Mouse (Mus musculus) heart, embryonic 11.5 days (tissue): ENCODE measurements at regions not wholly inside any gene's neighbourhood (a gene's known extent, or its start where the extent isn't known, plus 50 kb on each side); places are given as distances from the start of the nearest gene placed in this dataset.

Experiments
- ATAC-seq: fragments of 200-750 bp; cut with Nextera tagmentation; replicated peaks from 2 replicates; pipeline ENCODE4 v1.8.0; 2017; ENCODE audit warnings: moderate library complexity; ENCODE audit not compliant: insufficient number of reproducible peaks, low FRiP score, low TSS enrichment
- H3K27ac ChIP-seq: fragments of 300-500 bp; sonication (generic); 2 replicates; pipeline ENCODE4 v1.5.1; 2014; ENCODE audit warnings: mild to moderate bottlenecking, low read depth, low read length
- H3K27me3 ChIP-seq: fragments of 300-500 bp; sonication (generic); 2 replicates; pipeline ENCODE4 v1.6.1; 2014; ENCODE audit warnings: mild to moderate bottlenecking, low read length, mixed read lengths; ENCODE audit not compliant: control insufficient read depth, insufficient read depth
- H3K36me3 ChIP-seq: fragments of 300-500 bp; sonication (generic); 2 replicates; pipeline ENCODE4 v1.6.1; 2014; ENCODE audit warnings: mild to moderate bottlenecking, low read length, moderate library complexity, mixed read lengths; ENCODE audit not compliant: control insufficient read depth, insufficient read depth
- H3K4me1 ChIP-seq: fragments of 300-500 bp; sonication (generic); 2 replicates; pipeline ENCODE4 v1.6.1; 2014; ENCODE audit warnings: low read length; ENCODE audit not compliant: control insufficient read depth, insufficient read depth
- H3K4me2 ChIP-seq: fragments of 300-500 bp; sonication (generic); 2 replicates; pipeline ENCODE4 v1.6.1; 2014; ENCODE audit warnings: mild to moderate bottlenecking, moderate library complexity
- H3K4me3 ChIP-seq: fragments of 300-500 bp; sonication (generic); 2 replicates; pipeline ENCODE4 v1.5.1; 2014; ENCODE audit warnings: low read depth, low read length
- H3K9ac ChIP-seq: fragments of 300-500 bp; sonication (generic); 2 replicates; pipeline ENCODE4 v1.6.1; 2014; ENCODE audit warnings: mild to moderate bottlenecking, low read depth, low read length, moderate library complexity
- H3K9me3 ChIP-seq: fragments of 300-500 bp; sonication (generic); replicated peaks from 2 replicates; pipeline ENCODE4 v1.6.1; 2016; ENCODE audit warnings: low read length; ENCODE audit not compliant: control insufficient read depth
- WGBS: fragments of 180-500 bp; shearing (Covaris S2); extraction: QIAGEN DNeasy Blood & Tissue Kit; methylation state at CpG from one replicate; pipeline ENCODE4 v1.1.7; 2014; ENCODE audit not compliant: insufficient replicate concordance; 5-methylcytosine and 5-hydroxymethylcytosine counted together

DNA sequence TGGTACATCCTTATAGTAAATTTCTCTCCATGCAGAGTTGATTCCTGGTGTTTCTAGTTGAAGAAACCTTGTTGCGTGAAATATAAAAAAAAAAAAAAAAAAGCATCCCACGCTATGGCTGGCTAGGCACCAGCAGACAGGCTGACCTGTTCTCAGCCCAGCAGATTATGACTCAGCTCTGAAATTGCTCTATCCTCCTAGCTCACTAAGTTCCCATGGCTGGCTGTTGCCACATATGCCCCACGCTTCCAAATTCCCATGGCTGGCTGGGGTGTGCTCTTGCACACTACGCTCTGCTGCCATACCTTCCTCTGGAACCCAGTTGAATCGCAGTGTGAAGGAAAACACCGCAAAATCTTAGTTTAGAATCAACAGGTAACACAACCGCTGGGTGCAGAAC, 270.1 kb downstream of the Mid1ip1 start:
- Histone ChIP-seq H3K27ac (no peak overlapping the region), H3K4me3 (no peak overlapping the region), H3K9me3 (no peaks in the 10 kb centered on the region), H3K27me3 (no peaks in the 10 kb centered on the region), H3K9ac (no peak overlapping the region), H3K4me2 (no peak overlapping the region), H3K36me3 (no peaks in the 10 kb centered on the region), H3K4me1 (no peaks in the 10 kb centered on the region)
- 80% methylated on average over 7 of the region's 7 CpGs for WGBS
- no peak for ATAC-seq

GRCm38 (mm10) chrX:10991871-10992210, 277.0 kb downstream of the Mid1ip1 start:
- H3K4me2 ChIP-seq = peak overlapping the region; percentile 64
- H3K9me3 ChIP-seq = no peaks in the 10 kb centered on the region
- ATAC-seq = no peak
- H3K27me3 ChIP-seq = no peaks in the 10 kb centered on the region
- no peaks in the 10 kb centered on the region for H3K4me1 ChIP-seq
- 35% methylated on average over 6 of the region's 6 CpGs for WGBS
- no peaks in the 10 kb centered on the region for H3K36me3 ChIP-seq
- H3K9ac ChIP-seq = no peak overlapping the region
- H3K27ac ChIP-seq = no peak overlapping the region
- H3K4me3 ChIP-seq = peak overlapping the region; percentile 25; the same call in 1 of the 2 replicates

- Histone ChIP-seq H3K4me1 (no peaks in the 10 kb centered on the region), H3K36me3 (no peaks in the 10 kb centered on the region), H3K27me3 (no peaks in the 10 kb centered on the region), H3K4me3 (peak overlapping the region; percentile 25), H3K4me2 (peak overlapping the region; percentile 64), H3K9ac (peak overlapping the region; percentile 66), H3K9me3 (no peaks in the 10 kb centered on the region), H3K27ac (peak overlapping the region; percentile 22; the same call in 1 of the 2 replicates)
- 20% methylated on average over 19 of the region's 19 CpGs for WGBS
- no peak for ATAC-seq
These were observed 277.6 kb downstream of the Mid1ip1 start for GRCm38 (mm10) chrX:10992211-10993004.

DNA sequence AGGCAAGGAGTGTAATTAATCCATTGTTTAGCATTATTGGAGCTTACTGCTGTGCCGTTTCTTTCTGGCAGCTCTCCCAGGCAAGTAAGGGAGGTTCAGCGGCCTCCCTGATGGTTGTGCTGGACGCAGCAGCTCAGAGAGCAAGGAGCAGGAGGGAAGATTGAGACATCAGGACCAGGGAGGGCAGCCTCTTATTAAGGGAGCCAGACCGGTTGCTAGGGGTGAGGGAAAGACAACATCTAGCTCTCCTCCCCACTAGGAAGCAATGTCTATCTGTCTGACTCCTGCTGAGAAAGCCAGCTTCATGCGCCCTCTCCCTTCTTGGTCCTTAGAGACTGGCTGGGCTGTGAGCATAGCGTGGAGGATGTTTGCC, 278.2 kb downstream of the Mid1ip1 start:
- Histone ChIP-seq H3K4me3 (peak overlapping the region; percentile 25), H3K9me3 (no peaks in the 10 kb centered on the region), H3K27me3 (no peaks in the 10 kb centered on the region), H3K4me2 (peak overlapping the region; percentile 64), H3K4me1 (no peaks in the 10 kb centered on the region), H3K27ac (peak overlapping the region; percentile 22; the same call in 1 of the 2 replicates), H3K9ac (peak overlapping the region; percentile 66), H3K36me3 (no peaks in the 10 kb centered on the region)
- ATAC-seq = no peak
- 23% methylated on average over 6 of the region's 6 CpGs for WGBS

GRCm38 (mm10) chrX:10994910-10995309, 280.1 kb downstream of the Mid1ip1 start:
- no peaks in the 10 kb centered on the region for H3K9me3 ChIP-seq
- no peak overlapping the region for H3K27ac ChIP-seq
- no peaks in the 10 kb centered on the region for H3K27me3 ChIP-seq
- H3K4me3 ChIP-seq = no peak overlapping the region
- H3K36me3 ChIP-seq = no peaks in the 10 kb centered on the region
- H3K9ac ChIP-seq = no peak overlapping the region
- no peak overlapping the region for H3K4me2 ChIP-seq
- ATAC-seq = no peak
- H3K4me1 ChIP-seq = no peaks in the 10 kb centered on the region

- no peak overlapping the region for H3K9ac ChIP-seq
- H3K9me3 ChIP-seq = no peaks in the 10 kb centered on the region
- H3K36me3 ChIP-seq = no peaks in the 10 kb centered on the region
- 81% methylated on average over 3 of the region's 3 CpGs for WGBS
- H3K27me3 ChIP-seq = no peaks in the 10 kb centered on the region
- H3K4me3 ChIP-seq = no peak overlapping the region
- no peak overlapping the region for H3K27ac ChIP-seq
- ATAC-seq = no peak
- no peaks in the 10 kb centered on the region for H3K4me1 ChIP-seq
- no peak overlapping the region for H3K4me2 ChIP-seq
These were observed 286.4 kb downstream of the Mid1ip1 start for GRCm38 (mm10) chrX:11001180-11001579.

GRCm38 (mm10) chrX:11039278-11039677, 259.8 kb upstream of the H2al1a start:
- no peak overlapping the region for H3K4me2 ChIP-seq
- no peak overlapping the region for H3K27ac ChIP-seq
- no peaks in the 10 kb centered on the region for H3K27me3 ChIP-seq
- no peak overlapping the region for H3K4me3 ChIP-seq
- H3K4me1 ChIP-seq = no peaks in the 10 kb centered on the region
- no peak for ATAC-seq
- H3K36me3 ChIP-seq = no peaks in the 10 kb centered on the region
- H3K9ac ChIP-seq = no peak overlapping the region
- H3K9me3 ChIP-seq = no peaks in the 10 kb centered on the region

DNA sequence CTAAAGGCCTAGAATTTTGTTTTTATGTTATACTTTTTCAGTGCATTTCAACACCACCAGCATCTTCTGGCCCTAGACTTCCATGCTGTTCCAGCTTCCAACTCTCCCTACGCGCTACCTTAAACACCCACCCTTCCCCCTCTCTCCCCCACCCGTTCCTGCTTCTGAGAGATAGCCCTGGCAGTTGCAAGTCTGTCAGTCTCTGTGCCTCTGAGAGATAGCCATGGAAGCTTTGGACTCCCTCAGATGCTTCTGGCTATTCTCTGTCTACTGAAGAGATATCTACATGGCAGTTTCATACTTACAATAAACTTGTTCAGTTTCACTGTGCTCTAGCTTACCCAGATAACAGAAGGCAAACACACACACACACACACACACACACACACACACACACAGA, 252.3 kb upstream of the H2al1a start:
- no peak overlapping the region for H3K4me3 ChIP-seq
- H3K4me1 ChIP-seq = no peaks in the 10 kb centered on the region
- 56% methylated on average over 3 of the region's 3 CpGs for WGBS
- no peaks in the 10 kb centered on the region for H3K36me3 ChIP-seq
- no peak for ATAC-seq
- no peak overlapping the region for H3K9ac ChIP-seq
- H3K9me3 ChIP-seq = no peaks in the 10 kb centered on the region
- H3K27me3 ChIP-seq = no peaks in the 10 kb centered on the region
- H3K4me2 ChIP-seq = no peak overlapping the region
- no peak overlapping the region for H3K27ac ChIP-seq

DNA sequence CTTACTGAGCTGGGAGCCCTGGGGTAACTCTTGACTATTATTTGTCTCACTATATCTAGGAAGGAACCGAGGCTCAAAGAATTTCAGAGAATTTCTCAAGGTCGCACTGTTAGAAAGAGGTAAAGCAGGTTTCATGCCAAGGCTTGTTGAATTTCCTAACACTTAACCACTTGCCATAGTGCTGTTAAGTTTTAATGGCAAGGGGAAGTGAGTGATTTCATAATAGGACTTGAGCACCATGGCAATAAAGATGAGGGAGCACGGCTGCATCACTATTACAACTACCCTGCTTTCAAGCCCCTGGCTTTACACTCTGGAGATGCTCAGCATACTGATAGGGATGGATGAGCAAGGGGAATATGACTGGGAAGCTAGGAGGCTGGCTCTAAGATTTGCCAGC, 216.9 kb upstream of the H2al1a start:
- no peak for ATAC-seq
- WGBS = 72% methylated on average over 3 of the region's 3 CpGs
- Histone ChIP-seq H3K27me3 (no peaks in the 10 kb centered on the region), H3K27ac (no peak overlapping the region), H3K9me3 (no peaks in the 10 kb centered on the region), H3K9ac (no peak overlapping the region), H3K4me2 (no peak overlapping the region), H3K4me1 (no peaks in the 10 kb centered on the region), H3K4me3 (no peak overlapping the region), H3K36me3 (no peaks in the 10 kb centered on the region)
